10 mouse cellular contexts compared by ENCODE assay signal in genomic region chr17:84274999-84275398, GRCm38 (mm10).
DNase-seq lines count a peak whose midpoint lies in the region; ATAC-seq and TF ChIP-seq lines count a peak whose summit lies in the region.
"Had no signal": no experiment of that assay in that cellular context is flagged by ENCODE, and none has a peak within 500 bp of the region (broad histone marks: within the 10 kb centered on the region; RNA-seq: fewer than 3 reads in every experiment).

No protein-coding gene starts in this region.

- no peak overlapping the region for H3K4me3 ChIP-seq in layer of hippocampus, adult 2 months
- H3K4me3 ChIP-seq in forebrain, embryonic 15.5 days = no peak overlapping the region
- H3K4me3 ChIP-seq in hindbrain, embryonic 14.5 days (replicated peaks; ENCODE audit: low read length) = no peak overlapping the region

- 74% methylated on average over 3 of the region's 3 CpGs for WGBS in forebrain, embryonic 15.5 days
- 68% methylated on average over 3 of the region's 3 CpGs for WGBS in hindbrain, embryonic 14.5 days

- DNase-seq in layer of hippocampus, adult 2 months (ENCODE audit: low spot score in 2 of 2) = no peak
- DNase-seq in layer of hippocampus, adult 11-12 months (ENCODE audit: low spot score) = no peak
- no peak for DNase-seq in hindbrain, embryonic 14.5 days (ENCODE audit: low spot score)
- no peak for DNase-seq in left cerebral cortex, adult 8-10 months (ENCODE audit: low spot score in 2 of 2)
- DNase-seq in adrenal gland, postnatal 4 days (ENCODE audit: low spot score in 2 of 2) = no peak
- DNase-seq: adrenal gland, adult 8-10 months; kidney, adult 8-10 months; spleen, adult 18-20 months had no signal

- no peaks in the 10 kb centered on the region for H3K36me3 ChIP-seq in forebrain, embryonic 15.5 days
- H3K36me3 ChIP-seq in hindbrain, embryonic 14.5 days (replicated peaks; ENCODE audit: control insufficient read depth, insufficient read depth) = no peaks in the 10 kb centered on the region

- H3K27me3 ChIP-seq in forebrain, embryonic 15.5 days = no peaks in the 10 kb centered on the region
- H3K27me3 ChIP-seq in hindbrain, embryonic 14.5 days (ENCODE audit: control insufficient read depth, insufficient read depth, low read length) = no peaks in the 10 kb centered on the region

- no peak for TF ChIP-seq CTCF in layer of hippocampus, adult 2 months (conservative IDR thresholded peaks at IDR 0.05)

- H3K9ac ChIP-seq in forebrain, embryonic 15.5 days (replicated peaks) = no peak overlapping the region
- H3K9ac ChIP-seq in hindbrain, embryonic 14.5 days = no peak overlapping the region

- H3K9me3 ChIP-seq in forebrain, embryonic 15.5 days = no peaks in the 10 kb centered on the region
- H3K9me3 ChIP-seq in hindbrain, embryonic 14.5 days (ENCODE audit: control insufficient read depth, low read length) = no peaks in the 10 kb centered on the region

- ATAC-seq in forebrain, embryonic 15.5 days (replicated peaks) = no peak
- no peak for ATAC-seq in hindbrain, embryonic 14.5 days (ENCODE audit: low FRiP score)
- ATAC-seq in monocyte, adult 5-6 weeks (replicated peaks; ENCODE audit: insufficient number of reproducible peaks, low FRiP score, low TSS enrichment, poor library complexity, severe bottlenecking) = peak; percentile 27; the same call in 1 of the 2 replicates

- no peak overlapping the region for H3K4me2 ChIP-seq in forebrain, embryonic 15.5 days (replicated peaks)
- H3K4me2 ChIP-seq in hindbrain, embryonic 14.5 days (replicated peaks) = no peak overlapping the region

- H3K27ac ChIP-seq in layer of hippocampus, adult 2 months = peak overlapping the region; percentile 64; the same call in 1 of the 2 replicates
- 0 out of 2 replicates have a peak overlapping the region, but pooled peaks have one; percentile 78 for H3K27ac ChIP-seq in forebrain, embryonic 15.5 days (replicated peaks)
- peak overlapping the region; percentile 64 for H3K27ac ChIP-seq in hindbrain, embryonic 14.5 days

- peaks cover 28% of the 10 kb centered on the region for H3K4me1 ChIP-seq in forebrain, embryonic 15.5 days
- H3K4me1 ChIP-seq in hindbrain, embryonic 14.5 days (replicated peaks; ENCODE audit: control insufficient read depth, insufficient read depth, low read length) = peaks cover 10% of the 10 kb centered on the region
